Mouse (Mus musculus): Measurements from ENCODE around the gene Npff.

Npff gene

GRCm38 (mm10) chr15:102503924-102504782, 20.6 kb downstream of the Npff start:
- DNase-seq (ENCODE audit: low spot score), result no peak

DNA sequence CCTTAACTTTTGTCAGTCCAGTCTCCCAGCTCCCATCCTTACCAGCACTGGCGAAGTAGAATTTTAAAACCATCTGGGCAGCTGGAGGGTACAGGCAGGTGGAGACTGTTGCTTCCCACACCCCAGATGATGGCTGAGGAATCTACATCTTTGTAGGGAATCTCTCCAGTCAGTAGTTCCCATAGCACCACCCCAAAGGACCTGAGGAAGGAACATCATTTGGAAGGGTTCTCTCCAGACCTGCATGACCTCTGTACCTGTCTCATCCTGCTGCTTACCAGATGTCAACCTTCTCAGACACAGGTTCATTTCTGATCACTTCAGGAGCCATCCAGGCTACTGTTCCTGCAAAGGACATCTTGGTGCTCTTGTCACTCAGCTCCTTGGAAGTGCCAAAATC, 21.3 kb downstream of the Npff start, which contains the start of gene Gm10337:
Gm10337 (plus strand) TSS at position 276 of the 400 bp plus-strand sequence.
- DNase-seq (ENCODE audit: low spot score), result no peak

GRCm38 (mm10) chr15:102502254-102502840, 22.4 kb downstream of the Npff start:
- DNase-seq (ENCODE audit: low spot score), result no peak

- no peak for DNase-seq (ENCODE audit: low spot score)
Measured at GRCm38 (mm10) chr15:102501084-102501814, 23.5 kb downstream of the Npff start.

- no peak for DNase-seq (ENCODE audit: low spot score)
Measured at GRCm38 (mm10) chr15:102500479-102500878, 24.3 kb downstream of the Npff start.

GRCm38 (mm10) chr15:102499851-102500250, 24.9 kb downstream of the Npff start:
- no peak for DNase-seq (ENCODE audit: low spot score)

GRCm38 (mm10) chr15:102499370-102499769, 25.4 kb downstream of the Npff start:
- DNase-seq (ENCODE audit: low spot score), result no peak

DNA sequence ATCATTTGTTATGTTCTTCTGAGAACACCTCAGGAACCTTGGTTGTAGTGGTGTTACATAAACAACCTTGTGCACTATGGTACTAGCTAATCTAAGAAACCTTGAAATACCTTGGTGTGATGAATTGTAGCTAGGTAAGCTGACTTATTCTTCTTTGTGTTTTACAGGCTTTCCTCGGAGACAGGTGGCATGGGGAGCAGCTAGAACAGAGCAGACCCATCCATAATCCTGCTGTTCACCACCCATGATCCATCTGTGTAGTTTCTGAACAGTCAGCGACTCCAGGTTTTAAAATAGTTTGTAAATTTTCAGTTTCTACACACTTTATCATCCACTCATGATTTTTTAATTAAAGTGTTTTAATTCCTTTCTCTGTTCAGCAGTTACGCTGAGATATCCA, 26.4 kb downstream of the Npff start:
- no peak for DNase-seq (ENCODE audit: low spot score)

DNA sequence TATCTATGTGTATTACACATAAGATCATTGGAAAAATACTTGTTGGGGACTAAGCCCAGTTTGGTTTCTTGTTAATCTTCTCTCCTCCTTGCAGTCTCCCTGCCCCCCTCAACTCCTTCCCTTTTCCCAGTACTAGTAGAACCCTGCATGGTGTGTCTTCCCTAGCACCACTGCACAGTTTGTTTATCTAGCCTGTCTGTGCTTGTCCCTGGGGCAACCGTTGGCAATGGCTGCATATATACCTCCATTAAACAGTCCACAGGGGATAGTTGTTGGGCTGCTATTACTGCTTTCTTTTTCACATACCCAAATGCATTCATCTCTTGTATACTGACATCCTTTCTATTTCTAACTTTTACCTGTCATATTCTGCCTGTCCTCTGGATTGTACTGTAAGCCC, 37.1 kb downstream of the Npff start:
- no peak for DNase-seq (ENCODE audit: low spot score)

DNA sequence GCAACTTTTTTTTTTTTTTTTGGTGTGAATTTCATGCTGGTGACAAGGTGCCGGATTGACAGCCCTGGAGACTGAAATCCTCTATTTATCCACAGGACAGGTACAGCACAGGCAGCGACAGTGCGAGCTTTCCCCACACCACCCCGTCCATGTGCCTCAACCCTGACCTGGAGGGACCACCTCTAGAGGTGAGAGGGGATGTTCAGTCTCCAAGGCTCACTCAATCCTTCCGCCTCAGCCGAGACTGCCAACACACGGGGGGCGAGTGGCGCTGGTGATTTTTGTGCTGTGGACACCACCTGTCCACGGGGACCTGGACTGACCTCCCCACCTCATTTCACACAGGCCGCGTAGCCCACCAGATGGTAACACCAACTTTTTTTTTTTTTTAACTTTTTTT, 38.9 kb downstream of the Npff start:
- no peak for DNase-seq (ENCODE audit: low spot score)

DNA sequence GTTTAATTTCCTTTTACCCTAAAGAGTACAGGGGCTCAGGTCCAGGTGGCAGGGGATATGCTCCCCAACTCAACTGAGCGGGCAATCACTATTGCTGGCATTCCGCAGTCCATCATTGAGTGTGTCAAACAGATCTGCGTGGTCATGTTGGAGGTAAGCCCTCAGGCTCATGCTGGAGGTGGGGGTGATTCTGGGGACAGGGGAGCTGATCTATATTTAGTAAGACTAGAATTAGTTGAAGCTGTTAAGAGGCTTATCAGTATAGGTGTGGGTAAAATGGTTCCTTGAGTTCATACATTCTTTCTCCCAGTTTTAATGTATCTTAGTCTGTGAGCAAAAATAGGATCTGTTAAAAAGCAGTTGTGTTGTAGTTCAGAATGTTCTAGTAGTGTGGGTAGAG, 41.6 kb downstream of the Npff start:
- no peak for DNase-seq (ENCODE audit: low spot score)

DNA sequence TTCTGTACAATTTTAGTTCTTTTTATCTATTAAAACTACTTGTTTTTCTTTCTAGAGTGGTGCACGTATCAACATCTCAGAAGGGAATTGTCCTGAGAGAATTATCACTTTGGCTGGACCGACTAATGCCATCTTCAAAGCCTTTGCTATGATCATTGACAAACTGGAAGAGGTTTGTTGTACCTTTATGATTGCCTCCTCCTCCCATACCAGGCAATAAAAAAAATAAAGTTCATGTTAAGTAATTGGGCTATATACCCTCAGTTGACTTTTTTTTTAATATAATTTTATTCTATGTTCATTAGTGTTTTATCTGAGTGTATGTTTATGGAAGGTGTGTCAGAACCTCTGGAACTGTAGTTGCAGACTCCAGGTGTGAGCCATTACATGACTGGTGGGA, 50.2 kb downstream of the Npff start:
- DNase-seq (ENCODE audit: low spot score), result no peak
